Mouse (Mus musculus) MEL (cell line): ENCODE results near the gene Lep.

ENCODE experiments used
- CHD2 ChIP-seq: IDR thresholded peaks from 2 replicates; pipeline ENCODE4 v1.6.1; 2011; ENCODE audit warnings: low read length, improper control_type of control experiment
- GATA1 ChIP-seq: IDR thresholded peaks from 2 replicates; pipeline ENCODE4 v1.6.1; 2011; ENCODE audit warnings: low read depth, low read length, improper control_type of control experiment
- MAX ChIP-seq: IDR thresholded peaks from 2 replicates; pipeline ENCODE4 v1.6.1; 2011; ENCODE audit warnings: low read length, improper control_type of control experiment
- NELFE ChIP-seq: IDR thresholded peaks from 2 replicates; pipeline ENCODE4 v1.6.1; 2011; ENCODE audit warnings: low read depth, low read length, improper control_type of control experiment
- POLR2A ChIP-seq, 2 experiments: IDR thresholded peaks; 2 replicates each; pipeline ENCODE4 v1.6.1; 2011 to 2012; ENCODE audit warnings: low read length in 2 of 2, mild to moderate bottlenecking in 2 of 2, control low read depth in 1 of 2, improper control_type of control experiment in 1 of 2, low read depth in 1 of 2, moderate library complexity in 1 of 2; ENCODE audit not compliant: control insufficient read depth in 1 of 2, insufficient read depth in 1 of 2, poor library complexity in 1 of 2
- TAL1 ChIP-seq: IDR thresholded peaks from 2 replicates; pipeline ENCODE4 v1.6.1; 2012; ENCODE audit warnings: mild to moderate bottlenecking, inconsistent platforms, low read length, moderate library complexity, mixed read lengths
- TBP ChIP-seq: IDR thresholded peaks from 2 replicates; pipeline ENCODE4 v1.8.0; 2011; ENCODE audit warnings: low read depth, low read length, improper control_type of control experiment
- ZNF384 ChIP-seq: IDR thresholded peaks from 2 replicates; pipeline ENCODE4 v1.6.1; 2012; ENCODE audit warnings: low read depth, mild to moderate bottlenecking, inconsistent platforms, low read length, improper control_type of control experiment

- TF ChIP-seq TBP (no peak), POLR2A (IDR thresholded peaks at IDR 0.05; ENCODE audit: control insufficient read depth in 1 of 2, insufficient read depth in 1 of 2, low read depth in 1 of 2, low read length in 2 of 2, poor library complexity in 1 of 2) (no peak), TAL1 (no peak), ZNF384 (no peak), GATA1 (no peak), NELFE (no peak), CHD2 (no peak), MAX (no peak)
Observed at GRCm38 (mm10) chr6:29049926-29050325, 10.1 kb upstream of the Lep start.
